Mouse (Mus musculus) stomach, postnatal 0 days (tissue): Measurements from ENCODE around the gene D13Ertd608e.

Source experiments
- CTCF ChIP-seq: IDR thresholded peaks from 2 replicates; pipeline ENCODE4 v1.5.1; 2016; ENCODE audit warnings: antibody characterized with exemption, low read depth, mild to moderate bottlenecking, moderate library complexity
- EP300 ChIP-seq: optimal IDR thresholded peaks from 2 replicates; pipeline ENCODE3; 2016; ENCODE audit warnings: antibody characterized with exemption

DNA sequence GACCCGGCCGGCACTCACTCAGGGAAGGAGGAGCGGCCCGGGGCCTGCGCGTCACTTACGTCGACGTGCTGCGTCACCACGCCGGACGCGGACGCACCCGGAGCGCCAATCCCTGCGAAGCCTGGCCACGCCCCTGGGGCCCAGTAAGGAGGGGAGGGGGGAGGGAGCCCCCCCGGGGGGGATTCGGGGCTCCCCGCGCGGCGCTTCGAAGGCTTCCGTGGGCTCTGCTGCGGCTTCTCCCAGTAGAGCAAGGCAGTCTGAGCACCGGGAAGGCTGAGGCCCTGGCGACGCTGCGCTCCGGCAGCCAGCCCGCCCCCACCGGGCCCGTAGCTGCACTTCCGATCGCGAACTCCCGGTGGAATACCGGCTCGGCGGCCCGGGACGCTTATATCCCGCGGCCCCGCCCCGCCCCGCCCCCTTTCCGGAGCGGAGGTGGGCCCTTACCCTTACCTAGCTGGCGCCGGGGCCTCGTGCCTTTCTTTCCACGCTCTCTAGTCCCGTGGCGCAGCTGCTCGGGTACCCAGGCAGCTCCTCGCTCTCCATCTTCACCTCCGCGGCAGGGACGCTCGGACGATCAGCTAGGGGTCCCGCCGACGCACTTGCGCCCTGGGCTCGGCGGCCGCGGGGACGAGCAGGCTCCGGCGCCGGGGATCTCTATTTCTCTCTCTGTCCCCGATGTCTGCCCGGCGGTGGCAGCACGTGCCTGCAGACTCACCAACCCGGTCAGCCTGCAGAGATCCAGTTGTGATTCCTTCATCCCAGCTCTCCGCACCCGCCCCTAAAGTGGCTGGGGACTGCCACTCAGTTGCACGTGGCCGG lies 44.8 kb upstream of the D13Ertd608e start, which contains the start of gene Zfp131:
- peak; percentile 9; the same call in 1 of the 2 replicates for TF ChIP-seq CTCF
- no peak for TF ChIP-seq EP300
